In genomic region chr1:172132319-172132718, GRCm38 (mm10) we compare ENCODE assay signal across 25 mouse cellular contexts. TPM values are rescaled to one million over a fixed set of nuclear protein-coding genes. Genes with fewer than 3 reads are reported as not detected.
DNase-seq lines count a peak whose midpoint lies in the region; ATAC-seq and TF ChIP-seq lines count a peak whose summit lies in the region.
"Had no signal": no experiment of that assay in that cellular context is flagged by ENCODE, and none has a peak within 500 bp of the region (broad histone marks: within the 10 kb centered on the region; RNA-seq: fewer than 3 reads in every experiment).

No protein-coding gene starts in this region.

- peak; percentile 13; the same call in 1 of the 2 replicates for ATAC-seq in forebrain, embryonic 13.5 days
- no peak for ATAC-seq in forebrain, postnatal 0 days
- no peak for ATAC-seq in lung, embryonic 14.5 days (ENCODE audit: insufficient read depth)
- 0 out of 2 replicates have a peak, but pooled peaks have one; percentile 14 for ATAC-seq in limb, embryonic 13.5 days (ENCODE audit: low FRiP score, low read depth)
- ATAC-seq: forebrain, embryonic 14.5 days; hindbrain, embryonic 16.5 days; intestine, embryonic 15.5 days; midbrain, embryonic 16.5 days had no signal

- TF ChIP-seq CTCF in forebrain, postnatal 0 days (IDR thresholded peaks at IDR 0.05; ENCODE audit: low read depth) = no peak
- TF ChIP-seq CTCF in lung, embryonic 14.5 days (IDR thresholded peaks at IDR 0.05; ENCODE audit: low read depth) = no peak
- TF ChIP-seq CTCF in brain, embryonic 14.5 days (IDR thresholded peaks at IDR 0.05; ENCODE audit: borderline replicate concordance, extremely low read depth, insufficient read depth, insufficient read length) = no peak

- no peak overlapping the region for H3K4me3 ChIP-seq in forebrain, embryonic 13.5 days
- no peak overlapping the region for H3K4me3 ChIP-seq in forebrain, postnatal 0 days (ENCODE audit: low read depth, low read length)
- no peak overlapping the region for H3K4me3 ChIP-seq in lung, embryonic 14.5 days (ENCODE audit: low read depth, low read length)
- H3K4me3 ChIP-seq in limb, embryonic 13.5 days = no peak overlapping the region
- H3K4me3 ChIP-seq: heart, adult 2 months; heart, embryonic 15.5 days; hindbrain, embryonic 10.5 days; intestine, embryonic 15.5 days; limb, embryonic 12.5 days; midbrain, embryonic 10.5 days had no signal

- DNase-seq in forebrain, postnatal 0 days = no peak
- DNase-seq in lung, embryonic 14.5 days = peak; percentile 21
- DNase-seq in lung, adult 18-20 months = no peak
- peak; percentile 22 for DNase-seq in brain, embryonic 14.5 days (ENCODE audit: low read depth)
- no peak for DNase-seq in layer of hippocampus, postnatal 25 days (ENCODE audit: extremely low spot score in 1 of 2, low spot score in 1 of 2)
- DNase-seq: cerebellum, adult 8-10 months; cerebellum, postnatal 36 days; gastrocnemius, postnatal 25 days; heart, adult 2 months; kidney, adult 8-10 months; kidney, postnatal 10 days; right cerebral cortex, adult 18-20 months; right cerebral cortex, postnatal 4 days; thymus, postnatal 36 days had no signal

- 88% methylated on average over 7 of the region's 7 CpGs for WGBS in forebrain, embryonic 13.5 days
- 82% methylated on average over 7 of the region's 7 CpGs for WGBS in forebrain, postnatal 0 days
- whole genome bisulfite sequencing in lung, embryonic 14.5 days = 83% methylated on average over 7 of the region's 7 CpGs
- 70% methylated on average over 7 of the region's 7 CpGs for WGBS in limb, embryonic 13.5 days

- H3K27ac ChIP-seq in forebrain, embryonic 13.5 days = no peak overlapping the region
- no peak overlapping the region for H3K27ac ChIP-seq in forebrain, postnatal 0 days (ENCODE audit: low read depth, low read length)
- no peak overlapping the region for H3K27ac ChIP-seq in lung, embryonic 14.5 days (ENCODE audit: low read depth)
- H3K27ac ChIP-seq in limb, embryonic 13.5 days = no peak overlapping the region
- H3K27ac ChIP-seq: heart, adult 2 months; hindbrain, embryonic 10.5 days; intestine, embryonic 15.5 days; liver, embryonic 14.5 days; midbrain, embryonic 10.5 days had no signal

- H3K9ac ChIP-seq in forebrain, embryonic 13.5 days = no peak overlapping the region
- H3K9ac ChIP-seq in forebrain, postnatal 0 days = no peak overlapping the region
- H3K9ac ChIP-seq in lung, embryonic 14.5 days = no peak overlapping the region
- H3K9ac ChIP-seq in limb, embryonic 13.5 days = no peak overlapping the region
- H3K9ac ChIP-seq: heart, embryonic 15.5 days; intestine, embryonic 15.5 days; limb, embryonic 12.5 days; liver, embryonic 14.5 days had no signal

- peaks cover 78% of the 10 kb centered on the region for H3K36me3 ChIP-seq in forebrain, embryonic 13.5 days (ENCODE audit: poor library complexity, severe bottlenecking)
- peaks cover 60% of the 10 kb centered on the region for H3K36me3 ChIP-seq in forebrain, postnatal 0 days (ENCODE audit: insufficient read depth)
- H3K36me3 ChIP-seq in lung, embryonic 14.5 days (ENCODE audit: insufficient read depth) = peaks cover 72% of the 10 kb centered on the region
- peaks cover 83% of the 10 kb centered on the region for H3K36me3 ChIP-seq in limb, embryonic 13.5 days

- no peaks in the 10 kb centered on the region for H3K9me3 ChIP-seq in forebrain, embryonic 13.5 days (replicated peaks)
- H3K9me3 ChIP-seq in forebrain, postnatal 0 days (ENCODE audit: low read length) = no peaks in the 10 kb centered on the region
- H3K9me3 ChIP-seq in lung, embryonic 14.5 days (ENCODE audit: low read depth, low read length) = no peaks in the 10 kb centered on the region
- H3K9me3 ChIP-seq in limb, embryonic 13.5 days = no peaks in the 10 kb centered on the region
- H3K9me3 ChIP-seq: heart, embryonic 15.5 days; hindbrain, embryonic 10.5 days; intestine, embryonic 15.5 days; limb, embryonic 12.5 days; midbrain, embryonic 10.5 days had no signal

- no peaks in the 10 kb centered on the region for H3K27me3 ChIP-seq in forebrain, embryonic 13.5 days
- H3K27me3 ChIP-seq in forebrain, postnatal 0 days (ENCODE audit: insufficient read depth, low read length) = no peaks in the 10 kb centered on the region
- H3K27me3 ChIP-seq in lung, embryonic 14.5 days (ENCODE audit: insufficient read depth, low read length) = no peaks in the 10 kb centered on the region
- no peaks in the 10 kb centered on the region for H3K27me3 ChIP-seq in limb, embryonic 13.5 days
- H3K27me3 ChIP-seq: heart, embryonic 15.5 days; intestine, embryonic 15.5 days; limb, embryonic 12.5 days had no signal

- no peak overlapping the region for H3K4me2 ChIP-seq in forebrain, embryonic 13.5 days
- H3K4me2 ChIP-seq in forebrain, postnatal 0 days (ENCODE audit: low read depth) = no peak overlapping the region
- no peak overlapping the region for H3K4me2 ChIP-seq in lung, embryonic 14.5 days
- no peak overlapping the region for H3K4me2 ChIP-seq in limb, embryonic 13.5 days (replicated peaks)
- H3K4me2 ChIP-seq: heart, embryonic 15.5 days; intestine, embryonic 15.5 days; limb, embryonic 12.5 days had no signal

- peaks cover 8% of the 10 kb centered on the region for H3K4me1 ChIP-seq in forebrain, embryonic 13.5 days
- peaks cover 5% of the 10 kb centered on the region for H3K4me1 ChIP-seq in forebrain, postnatal 0 days (ENCODE audit: insufficient read depth)
- peaks cover 4% of the 10 kb centered on the region; the same call in 1 of the 2 replicates for H3K4me1 ChIP-seq in lung, embryonic 14.5 days (ENCODE audit: insufficient read depth)
- peaks cover 7% of the 10 kb centered on the region for H3K4me1 ChIP-seq in limb, embryonic 13.5 days

- no peak for TF ChIP-seq POLR2A in brain, embryonic 14.5 days (IDR thresholded peaks at IDR 0.05; ENCODE audit: borderline replicate concordance, extremely low read depth, insufficient read depth, insufficient read length, poor library complexity, severe bottlenecking)

RNA-seq across cellular contexts. Expression of gene Pex19, which starts 5.8 kb away (rescaled TPM):
- polyA plus RNA-seq in forebrain, embryonic 13.5 days (2015; fragmentation: Nextera tagmentation; extraction: Ambion mirVana) = 155 and 163 TPM in 2 replicates
- total RNA-seq in forebrain, postnatal 0 days (2014; rRNA removed) = 150 and 161 TPM in 2 replicates
- polyA plus RNA-seq in forebrain, postnatal 0 days (2015; fragmentation: Nextera tagmentation; extraction: Ambion mirVana) = 130 and 136 TPM in 2 replicates
- polyA plus RNA-seq in lung, embryonic 14.5 days (2014; fragmentation: Nextera tagmentation; extraction: Ambion mirVana) = 110 and 112 TPM in 2 replicates
- 105 and 106 TPM in 2 replicates for polyA plus RNA-seq in brain, embryonic 14.5 days (2012; rRNA removed)
- polyA plus RNA-seq in limb, embryonic 13.5 days (2015; fragmentation: Nextera tagmentation; extraction: Ambion mirVana) = 165 and 167 TPM in 2 replicates
- 100 to 1,000 TPM in 1 of 2 experiments, 10 to 100 TPM in 1; 99.8 to 101 TPM for total RNA-seq in layer of hippocampus, postnatal 25 days (2021)

RNA-seq across cellular contexts. Expression of gene Dcaf8, which starts 15.6 kb away (rescaled TPM):
- polyA plus RNA-seq in forebrain, embryonic 13.5 days (2015; fragmentation: Nextera tagmentation; extraction: Ambion mirVana) = 112 and 125 TPM in 2 replicates
- total RNA-seq in forebrain, postnatal 0 days (2014; rRNA removed) = 66.8 and 76.8 TPM in 2 replicates
- polyA plus RNA-seq in forebrain, postnatal 0 days (2015; fragmentation: Nextera tagmentation; extraction: Ambion mirVana) = 49.4 and 62.7 TPM in 2 replicates
- 108 and 111 TPM in 2 replicates for polyA plus RNA-seq in lung, embryonic 14.5 days (2014; fragmentation: Nextera tagmentation; extraction: Ambion mirVana)
- 76.6 and 84.5 TPM in 2 replicates for polyA plus RNA-seq in brain, embryonic 14.5 days (2012; rRNA removed)
- polyA plus RNA-seq in limb, embryonic 13.5 days (2015; fragmentation: Nextera tagmentation; extraction: Ambion mirVana) = 173 and 176 TPM in 2 replicates
- total RNA-seq in layer of hippocampus, postnatal 25 days (2021) = 100 to 1,000 TPM; 107 to 115 TPM

RNA-seq across cellular contexts. Expression of gene Ncstn, which starts 49.7 kb away (rescaled TPM):
- polyA plus RNA-seq in forebrain, embryonic 13.5 days (2015; fragmentation: Nextera tagmentation; extraction: Ambion mirVana) = 95.5 and 106 TPM in 2 replicates
- 61.9 and 73.1 TPM in 2 replicates for total RNA-seq in forebrain, postnatal 0 days (2014; rRNA removed)
- polyA plus RNA-seq in forebrain, postnatal 0 days (2015; fragmentation: Nextera tagmentation; extraction: Ambion mirVana) = 77.1 and 93.9 TPM in 2 replicates
- 131 and 133 TPM in 2 replicates for polyA plus RNA-seq in lung, embryonic 14.5 days (2014; fragmentation: Nextera tagmentation; extraction: Ambion mirVana)
- polyA plus RNA-seq in brain, embryonic 14.5 days (2012; rRNA removed) = 136 and 139 TPM in 2 replicates
- polyA plus RNA-seq in limb, embryonic 13.5 days (2015; fragmentation: Nextera tagmentation; extraction: Ambion mirVana) = 102 and 107 TPM in 2 replicates
- 10 to 100 TPM; 59.5 to 63.2 TPM for total RNA-seq in layer of hippocampus, postnatal 25 days (2021)

RNA-seq across cellular contexts. Expression of gene Copa, which starts 50.0 kb away (rescaled TPM):
- 174 and 194 TPM in 2 replicates for polyA plus RNA-seq in forebrain, embryonic 13.5 days (2015; fragmentation: Nextera tagmentation; extraction: Ambion mirVana)
- total RNA-seq in forebrain, postnatal 0 days (2014; rRNA removed) = 199 and 241 TPM in 2 replicates
- polyA plus RNA-seq in forebrain, postnatal 0 days (2015; fragmentation: Nextera tagmentation; extraction: Ambion mirVana) = 127 and 151 TPM in 2 replicates
- polyA plus RNA-seq in lung, embryonic 14.5 days (2014; fragmentation: Nextera tagmentation; extraction: Ambion mirVana) = 218 and 226 TPM in 2 replicates
- polyA plus RNA-seq in brain, embryonic 14.5 days (2012; rRNA removed) = 79.5 and 135 TPM in 2 replicates
- 247 and 281 TPM in 2 replicates for polyA plus RNA-seq in limb, embryonic 13.5 days (2015; fragmentation: Nextera tagmentation; extraction: Ambion mirVana)
- 100 to 1,000 TPM; 148 to 149 TPM for total RNA-seq in layer of hippocampus, postnatal 25 days (2021)

Comparison
In these comparisons a context has a peak if more than half of its experiments do, and no peak if none do; other contexts are left out.
1. ATAC-seq: peak in forebrain, embryonic 13.5 days (single experiment) and limb, embryonic 13.5 days (single experiment); none in forebrain, postnatal 0 days (single experiment) and lung, embryonic 14.5 days (single experiment).
2. DNase-seq: peak in lung, embryonic 14.5 days (single experiment) and brain, embryonic 14.5 days (single experiment); none in forebrain, postnatal 0 days (single experiment), lung, adult 18-20 months (0 of 2) and layer of hippocampus, postnatal 25 days (0 of 2).